Mouse (Mus musculus): Measurements from ENCODE around the gene Rbm14. TPM values are rescaled to one million over a fixed set of nuclear protein-coding genes. Genes with fewer than 3 reads are reported as not detected.

The Rbm14 gene
- polyA plus RNA-seq, 1 experiment from 2014 or later, result 59.8 TPM

Other genes with a start within 250 kb of the Rbm14 start
- 7.6 and 8.0 TPM in 2 replicates for gene Lrfn4, start 196.0 kb downstream of the Rbm14 start, polyA plus RNA-seq (2016; fragmentation: Nextera tagmentation; extraction: Ambion mirVana)
- gene Rce1, start 186.0 kb downstream of the Rbm14 start, polyA plus RNA-seq (2016; fragmentation: Nextera tagmentation; extraction: Ambion mirVana), result 36.5 and 38.3 TPM in 2 replicates
- 1.2 and 2.0 TPM in 2 replicates for gene Gm960, start 113.0 kb downstream of the Rbm14 start, polyA plus RNA-seq (2016; fragmentation: Nextera tagmentation; extraction: Ambion mirVana)
- 0.26 TPM in 2 replicates for gene Sptbn2, start 100.5 kb downstream of the Rbm14 start, polyA plus RNA-seq (2016; fragmentation: Nextera tagmentation; extraction: Ambion mirVana)
- gene Rbm4b, start 55.1 kb downstream of the Rbm14 start, polyA plus RNA-seq (2016; fragmentation: Nextera tagmentation; extraction: Ambion mirVana), result 36.2 and 41.2 TPM in 2 replicates
- gene Rbm4, start 17.7 kb downstream of the Rbm14 start, polyA plus RNA-seq (2016; fragmentation: Nextera tagmentation; extraction: Ambion mirVana), result 39.8 and 46.8 TPM in 2 replicates
- 27.0 and 29.6 TPM in 2 replicates for gene Gm21992, start within 50 bp of the Rbm14 start, polyA plus RNA-seq (2016; fragmentation: Nextera tagmentation; extraction: Ambion mirVana)
- gene Ccs, start 27.7 kb upstream of the Rbm14 start, polyA plus RNA-seq (2016; fragmentation: Nextera tagmentation; extraction: Ambion mirVana), result 33.9 and 34.5 TPM in 2 replicates
- 0.05 TPM in 1 of 2 replicates, not detected in the other for gene Ccdc87, start 27.7 kb upstream of the Rbm14 start, polyA plus RNA-seq (2016; fragmentation: Nextera tagmentation; extraction: Ambion mirVana)
- gene Ctsf, start 43.5 kb upstream of the Rbm14 start, polyA plus RNA-seq (2016; fragmentation: Nextera tagmentation; extraction: Ambion mirVana), result 36.2 and 41.1 TPM in 2 replicates
- 4.1 and 4.2 TPM in 2 replicates for gene Actn3, start 66.3 kb upstream of the Rbm14 start, polyA plus RNA-seq (2016; fragmentation: Nextera tagmentation; extraction: Ambion mirVana)
- gene Zdhhc24, start 67.0 kb upstream of the Rbm14 start, polyA plus RNA-seq (2016; fragmentation: Nextera tagmentation; extraction: Ambion mirVana), result 9.6 TPM in 2 replicates
- 2.8 and 3.4 TPM in 2 replicates for gene Bbs1, start 95.0 kb upstream of the Rbm14 start, polyA plus RNA-seq (2016; fragmentation: Nextera tagmentation; extraction: Ambion mirVana)
- 108 and 110 TPM in 2 replicates for gene Dpp3, start 116.7 kb upstream of the Rbm14 start, polyA plus RNA-seq (2016; fragmentation: Nextera tagmentation; extraction: Ambion mirVana)
- gene Peli3, start 131.5 kb upstream of the Rbm14 start, polyA plus RNA-seq (2016; fragmentation: Nextera tagmentation; extraction: Ambion mirVana), result 0.46 and 0.92 TPM in 2 replicates
- gene Mrpl11, start 150.5 kb upstream of the Rbm14 start, polyA plus RNA-seq (2016; fragmentation: Nextera tagmentation; extraction: Ambion mirVana), result 104 and 110 TPM in 2 replicates
- gene Npas4, start 178.7 kb upstream of the Rbm14 start, polyA plus RNA-seq (2016; fragmentation: Nextera tagmentation; extraction: Ambion mirVana), result 0.08 and 0.13 TPM in 2 replicates
- gene Slc29a2, start 212.2 kb upstream of the Rbm14 start, polyA plus RNA-seq (2016; fragmentation: Nextera tagmentation; extraction: Ambion mirVana), result 8.7 and 9.9 TPM in 2 replicates
- 48.2 and 49.1 TPM in 2 replicates for gene B4gat1, start 227.2 kb upstream of the Rbm14 start, polyA plus RNA-seq (2016; fragmentation: Nextera tagmentation; extraction: Ambion mirVana)
- 1.6 and 2.0 TPM in 2 replicates for gene AC124502.3, start 227.3 kb upstream of the Rbm14 start, polyA plus RNA-seq (2016; fragmentation: Nextera tagmentation; extraction: Ambion mirVana)
- 28.1 and 28.3 TPM in 2 replicates for gene Brms1, start 229.7 kb upstream of the Rbm14 start, polyA plus RNA-seq (2016; fragmentation: Nextera tagmentation; extraction: Ambion mirVana)
- gene Rin1, start 238.8 kb upstream of the Rbm14 start, polyA plus RNA-seq (2016; fragmentation: Nextera tagmentation; extraction: Ambion mirVana), result 4.7 and 6.2 TPM in 2 replicates